Mouse (Mus musculus): ENCODE results near the gene Dnajb1.

GRCm38 (mm10) chr8:83587644-83588043, 20.3 kb upstream of the Dnajb1 start:
- TF ChIP-seq CTCF (IDR thresholded peaks at IDR 0.05) (no peak), EP300 (IDR thresholded peaks at IDR 0.05) (no peak)

Measured in lung, postnatal 0 days (tissue).